Mouse (Mus musculus): ENCODE measurements around the gene Tbx19.

DNA sequence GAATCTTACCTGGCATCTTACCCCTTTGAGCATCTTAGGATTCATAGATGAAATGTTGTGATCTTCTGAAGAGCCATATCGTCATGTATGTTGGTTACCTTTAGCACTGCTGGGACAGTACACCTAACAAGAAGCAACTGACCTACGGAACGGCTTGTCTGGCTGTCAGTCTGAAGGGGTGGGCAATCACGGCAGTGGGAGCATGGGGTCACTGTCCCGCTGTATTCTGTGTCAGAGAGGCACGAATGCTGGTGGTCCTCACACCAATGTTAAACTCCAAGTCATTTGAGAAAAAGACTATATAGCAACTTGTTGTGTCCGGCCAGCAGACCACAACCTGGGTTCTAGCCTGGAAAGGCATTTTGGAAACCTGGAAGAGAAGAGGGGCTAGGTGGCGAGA is 10.7 kb upstream of the Tbx19 start:
- TF ChIP-seq CTCF (conservative IDR thresholded peaks at IDR 0.05; ENCODE audit: insufficient read depth, insufficient read length, low read depth, low read length) (no peak), POLR2A (IDR thresholded peaks at IDR 0.05; ENCODE audit: low read depth, low read length) (no peak)

All from kidney, adult 2 months (tissue).